Mouse (Mus musculus) forebrain, embryonic 11.5 days (tissue): ENCODE data around the gene Syde2. TPM values are rescaled to one million over a fixed set of nuclear protein-coding genes. Genes with fewer than 3 reads are reported as not detected.

Experiments
- ATAC-seq: fragments of 200-750 bp; cut with Nextera tagmentation; replicated peaks from 2 replicates; pipeline ENCODE4 v1.8.0; 2017; ENCODE audit warnings: moderate TSS enrichment; ENCODE audit not compliant: low FRiP score
- DNase-seq: peaks from one replicate; pipeline ENCODE4 v3.0.0-alpha.2; 2017; ENCODE audit warnings: low spot score
- H3K27ac ChIP-seq: fragments of 300-500 bp; sonication (generic); 2 replicates; pipeline ENCODE4 v1.5.1; 2014; ENCODE audit warnings: low read depth, low read length
- H3K27me3 ChIP-seq: fragments of 300-500 bp; sonication (generic); 2 replicates; pipeline ENCODE4 v1.6.1; 2014; ENCODE audit warnings: mild to moderate bottlenecking, low read length, mixed read lengths; ENCODE audit not compliant: control insufficient read depth, insufficient read depth
- H3K36me3 ChIP-seq: fragments of 300-500 bp; sonication (generic); 2 replicates; pipeline ENCODE4 v1.6.1; 2014; ENCODE audit warnings: mild to moderate bottlenecking, low read length, moderate library complexity, mixed read lengths; ENCODE audit not compliant: control insufficient read depth, insufficient read depth
- H3K4me1 ChIP-seq: fragments of 300-500 bp; sonication (generic); replicated peaks from 2 replicates; pipeline ENCODE4 v1.6.1; 2014; ENCODE audit warnings: low read length, mixed read lengths; ENCODE audit not compliant: control insufficient read depth, insufficient read depth
- H3K4me2 ChIP-seq: fragments of 300-500 bp; sonication (generic); 2 replicates; pipeline ENCODE4 v1.6.1; 2014; ENCODE audit warnings: low read depth, mild to moderate bottlenecking, low read length, moderate library complexity, mixed read lengths; ENCODE audit not compliant: severe bottlenecking
- H3K4me3 ChIP-seq: fragments of 300-500 bp; sonication (generic); 2 replicates; pipeline ENCODE4 v1.5.1; 2014; ENCODE audit warnings: low read depth, low read length
- H3K9ac ChIP-seq: fragments of 300-500 bp; sonication (generic); 2 replicates; pipeline ENCODE4 v1.6.1; 2014; ENCODE audit warnings: low read length
- H3K9me3 ChIP-seq: fragments of 300-500 bp; sonication (generic); 2 replicates; pipeline ENCODE4 v1.6.1; 2016; ENCODE audit warnings: low read length, mixed read lengths; ENCODE audit not compliant: control insufficient read depth
- WGBS: fragments of 180-500 bp; shearing (Covaris S2); extraction: QIAGEN DNeasy Blood & Tissue Kit; methylation state at CpG from one replicate; pipeline ENCODE4 v1.1.7; 2014; 5-methylcytosine and 5-hydroxymethylcytosine counted together
- polyA plus RNA-seq: library from polyadenylated mRNA; unstranded; fragments of >200 nt; fragmentation: Nextera tagmentation; extraction: Ambion mirVana; gene quantifications from 2 replicates; pipeline ENCODE4 v1.2.1, GENCODE M21; 2014

Syde2 gene
- polyA plus RNA-seq, 1 experiment from 2014 or later, result 2.0 TPM

DNA sequence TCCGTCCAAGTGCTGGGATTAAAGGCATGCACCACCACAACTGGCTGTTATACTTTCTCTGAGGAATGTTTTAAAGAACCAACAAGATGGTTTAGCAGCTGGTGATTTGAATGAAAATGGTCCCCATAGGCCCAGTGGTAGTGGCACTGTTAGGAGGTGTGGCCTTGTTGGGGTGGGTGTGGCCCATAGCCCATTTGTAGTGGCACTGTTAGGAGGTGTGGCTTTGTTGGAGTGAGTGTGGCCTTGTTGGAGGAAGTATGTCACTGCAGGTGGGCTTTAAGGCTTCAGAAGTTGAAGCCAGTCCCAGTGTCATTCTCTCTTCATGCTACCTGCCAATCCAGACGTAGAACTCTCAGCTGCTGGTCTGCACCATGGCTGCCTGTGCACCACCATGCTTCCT is 40.7 kb downstream of the Syde2 start:
- 85% methylated on average over 2 of the region's 2 CpGs for WGBS
- no peak overlapping the region for H3K4me2 ChIP-seq
- H3K36me3 ChIP-seq, result no peaks in the 10 kb centered on the region
- no peaks in the 10 kb centered on the region for H3K27me3 ChIP-seq
- H3K9ac ChIP-seq, result no peak overlapping the region
- H3K27ac ChIP-seq, result no peak overlapping the region
- no peaks in the 10 kb centered on the region for H3K9me3 ChIP-seq
- no peak for ATAC-seq
- H3K4me3 ChIP-seq, result no peak overlapping the region
- H3K4me1 ChIP-seq, result no peaks in the 10 kb centered on the region
- no peak for DNase-seq

DNA sequence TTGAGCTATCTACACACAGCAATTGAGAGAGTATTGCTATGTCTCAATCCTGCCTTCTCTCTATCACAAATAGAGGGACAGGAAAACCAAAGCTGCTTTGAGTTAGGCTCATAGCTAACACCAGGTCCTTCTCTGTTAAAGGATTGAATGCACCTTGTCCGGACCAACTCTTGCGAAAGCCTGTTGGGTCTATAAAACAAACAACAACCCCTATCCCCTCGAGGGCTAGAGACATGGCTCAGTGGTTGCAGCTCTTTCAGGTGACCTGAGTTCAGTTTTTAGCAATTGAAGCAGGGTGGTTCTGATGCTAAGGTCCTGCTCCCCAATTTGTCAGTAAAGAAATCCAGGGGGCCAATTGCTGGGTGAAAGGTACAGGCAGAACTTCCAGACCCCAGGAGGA is 41.6 kb downstream of the Syde2 start:
- ATAC-seq (no peak), DNase-seq (no peak)
- H3K4me2 ChIP-seq, result no peak overlapping the region
- no peaks in the 10 kb centered on the region for H3K9me3 ChIP-seq
- H3K27ac ChIP-seq, result no peak overlapping the region
- H3K9ac ChIP-seq, result no peak overlapping the region
- no peaks in the 10 kb centered on the region for H3K4me1 ChIP-seq
- H3K27me3 ChIP-seq, result no peaks in the 10 kb centered on the region
- WGBS, result 80% methylated on average over 3 of the region's 3 CpGs
- no peaks in the 10 kb centered on the region for H3K36me3 ChIP-seq
- no peak overlapping the region for H3K4me3 ChIP-seq

DNA sequence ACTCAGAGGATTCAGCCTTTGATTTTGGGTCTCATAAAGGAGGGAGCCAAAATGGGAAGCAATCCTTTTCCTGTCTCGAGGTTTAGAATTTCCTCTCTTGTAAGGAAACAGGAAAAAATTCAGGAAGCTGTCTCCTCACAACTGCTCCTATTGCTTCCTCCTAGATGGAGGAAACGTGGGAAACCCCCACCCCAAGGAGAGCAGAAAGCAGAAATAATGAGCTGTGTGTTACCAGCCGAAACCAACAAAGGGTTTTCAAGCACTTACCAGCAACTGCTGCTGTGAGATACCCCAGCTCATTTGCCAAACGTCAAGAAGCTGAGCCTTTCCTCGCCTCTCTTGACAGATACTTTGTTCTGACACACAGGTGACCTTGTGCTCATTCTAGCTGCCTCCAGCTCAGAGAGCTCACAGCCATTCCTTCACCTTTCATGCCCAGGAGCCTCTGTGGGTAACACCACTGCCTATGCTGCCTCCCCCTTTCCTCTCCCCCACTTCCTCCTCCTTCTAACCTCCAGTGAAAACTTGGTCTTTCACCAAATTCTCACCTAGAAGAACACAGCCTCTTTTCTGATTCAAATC is 42.7 kb downstream of the Syde2 start:
- Histone ChIP-seq H3K27ac (no peak overlapping the region), H3K4me2 (no peak overlapping the region), H3K9me3 (no peaks in the 10 kb centered on the region), H3K4me3 (no peak overlapping the region), H3K9ac (no peak overlapping the region), H3K4me1 (no peaks in the 10 kb centered on the region), H3K36me3 (no peaks in the 10 kb centered on the region), H3K27me3 (no peaks in the 10 kb centered on the region)
- ATAC-seq, result no peak
- WGBS, result 14% methylated on average over 5 of the region's 5 CpGs
- no peak for DNase-seq

DNA sequence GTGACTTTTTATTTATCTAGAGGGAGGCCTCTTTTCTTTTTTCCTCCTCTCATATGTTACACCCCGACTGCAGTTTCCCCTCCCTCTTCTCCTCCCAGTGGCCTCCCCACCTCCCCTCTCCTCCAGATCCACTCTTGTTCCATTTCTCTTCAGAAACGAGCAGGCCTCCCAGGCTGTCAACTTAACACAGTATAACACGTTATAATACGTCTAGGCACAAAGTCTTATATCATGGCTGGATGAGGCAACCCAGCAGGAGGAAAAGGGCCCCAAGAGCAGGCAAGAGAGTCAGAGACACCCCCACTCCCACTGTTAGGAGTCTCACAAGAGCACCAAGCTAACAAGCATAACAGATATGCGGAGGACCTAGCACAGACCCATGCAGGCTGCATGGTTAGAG is 45.3 kb downstream of the Syde2 start:
- DNase-seq (no peak), ATAC-seq (no peak)
- no peak overlapping the region for H3K4me2 ChIP-seq
- no peaks in the 10 kb centered on the region for H3K36me3 ChIP-seq
- no peak overlapping the region for H3K9ac ChIP-seq
- H3K27ac ChIP-seq, result no peak overlapping the region
- H3K27me3 ChIP-seq, result no peaks in the 10 kb centered on the region
- H3K9me3 ChIP-seq, result no peaks in the 10 kb centered on the region
- H3K4me1 ChIP-seq, result no peaks in the 10 kb centered on the region
- 88% methylated on average over 5 of the region's 5 CpGs for WGBS
- no peak overlapping the region for H3K4me3 ChIP-seq

DNA sequence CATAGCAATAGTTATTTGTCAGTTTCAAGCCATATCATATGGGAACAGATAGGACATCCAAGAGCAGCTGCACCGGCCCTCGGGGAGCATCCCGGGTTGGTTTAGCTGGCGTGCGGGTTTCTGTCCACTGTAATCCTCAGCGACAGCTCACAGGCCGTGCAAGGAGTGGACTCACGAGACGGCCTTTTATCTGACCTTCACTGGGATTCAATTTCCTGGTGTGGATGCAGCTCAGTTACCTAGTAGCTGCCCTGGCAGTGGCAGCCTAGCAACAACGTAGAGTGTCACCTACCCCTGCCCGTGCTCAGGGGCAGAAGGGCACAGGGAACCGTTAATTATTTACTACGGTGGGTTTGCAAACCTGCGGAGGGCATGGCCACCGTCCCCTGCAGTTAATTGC is 50.2 kb downstream of the Syde2 start:
- WGBS, result 67% methylated on average over 15 of the region's 15 CpGs
- Histone ChIP-seq H3K4me1 (no peaks in the 10 kb centered on the region), H3K36me3 (no peaks in the 10 kb centered on the region), H3K4me3 (no peak overlapping the region), H3K9ac (no peak overlapping the region), H3K27me3 (no peaks in the 10 kb centered on the region), H3K9me3 (no peaks in the 10 kb centered on the region), H3K4me2 (no peak overlapping the region), H3K27ac (no peak overlapping the region)
- ATAC-seq (no peak), DNase-seq (peak; percentile 45)

DNA sequence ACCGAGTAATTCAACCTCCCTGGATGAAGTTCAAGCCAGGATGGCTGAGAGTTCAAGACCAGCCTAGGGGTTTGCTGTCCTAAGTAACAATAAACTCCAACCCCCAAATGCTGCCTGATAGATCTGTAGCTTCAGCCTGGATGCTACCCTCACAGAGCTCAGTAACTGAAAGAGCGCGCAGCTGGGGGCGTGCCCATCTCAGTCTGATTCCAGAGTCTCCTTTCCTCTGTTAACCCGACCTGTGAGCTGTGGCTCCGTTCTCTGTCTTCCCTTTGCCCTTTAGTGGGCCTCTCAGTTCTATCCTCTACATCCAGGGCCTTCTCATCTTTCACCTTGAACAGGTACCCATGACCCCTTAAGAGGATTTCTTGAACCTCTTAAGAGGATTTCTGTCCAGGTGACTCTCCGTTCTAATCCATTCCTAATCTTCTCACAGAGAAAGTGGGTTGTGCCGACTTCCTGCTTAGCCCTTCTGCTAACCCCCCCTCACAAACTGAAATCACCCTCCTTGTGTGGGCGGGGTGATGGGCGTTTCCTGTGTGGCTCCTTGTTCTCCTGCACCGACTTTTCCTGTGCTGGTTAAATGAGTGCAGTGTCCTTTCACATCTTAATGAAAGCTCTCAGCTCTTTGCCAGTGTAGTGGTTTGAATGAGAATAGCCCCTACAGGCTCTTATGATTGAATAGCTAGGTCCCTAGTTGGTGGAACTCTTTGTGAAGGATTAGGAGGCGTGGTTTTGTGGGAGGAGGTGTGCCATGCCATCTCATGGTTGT is 51.6 kb downstream of the Syde2 start:
- Histone ChIP-seq H3K4me2 (no peak overlapping the region), H3K4me3 (no peak overlapping the region), H3K4me1 (no peaks in the 10 kb centered on the region), H3K27me3 (no peaks in the 10 kb centered on the region), H3K9ac (no peak overlapping the region), H3K36me3 (no peaks in the 10 kb centered on the region), H3K9me3 (no peaks in the 10 kb centered on the region), H3K27ac (no peak overlapping the region)
- no peak for DNase-seq
- no peak for ATAC-seq
- WGBS, result 56% methylated on average over 12 of the region's 12 CpGs

DNA sequence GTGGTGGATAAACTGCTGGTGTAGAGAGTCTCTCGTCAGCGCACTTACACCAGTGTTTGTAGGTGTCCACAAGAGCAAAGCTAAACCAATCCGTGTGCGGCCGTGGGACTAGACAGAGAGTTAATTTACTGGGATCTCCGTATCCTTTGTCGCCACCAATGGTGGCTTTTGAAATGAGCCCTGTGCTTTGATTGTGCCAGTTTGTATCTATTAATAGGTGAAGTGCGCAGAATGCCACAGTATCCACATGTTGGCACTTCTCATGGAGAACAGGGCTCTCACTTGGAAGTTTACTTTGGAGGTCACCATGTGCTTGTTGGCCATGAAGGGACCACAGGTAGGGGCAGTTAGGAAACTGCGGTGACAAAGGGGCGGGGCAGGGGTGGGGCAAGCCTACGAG is 53.7 kb downstream of the Syde2 start:
- ATAC-seq, result no peak
- no peaks in the 10 kb centered on the region for H3K36me3 ChIP-seq

DNA sequence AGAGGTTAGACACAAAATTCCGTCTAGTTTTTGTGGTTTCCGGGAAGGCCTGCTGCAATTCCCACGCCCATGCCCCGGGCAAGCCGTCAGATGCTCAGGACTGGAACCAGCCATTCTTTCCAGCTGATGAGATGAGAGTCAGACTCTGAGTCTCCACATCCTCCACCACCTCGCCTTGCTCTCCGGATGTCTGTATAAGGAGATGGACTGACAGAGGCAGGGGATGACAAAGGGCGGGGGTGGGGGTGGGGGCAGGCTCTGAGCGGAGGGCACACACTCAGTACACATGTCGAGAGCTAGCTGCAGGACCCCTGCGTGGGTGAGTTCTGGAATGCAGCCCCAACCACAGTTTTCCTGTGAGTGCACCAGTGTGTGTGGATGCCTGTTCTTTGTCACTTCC is 57.3 kb downstream of the Syde2 start:
- ATAC-seq (no peak), DNase-seq (peak; percentile 52)
- H3K4me3 ChIP-seq, result no peak overlapping the region
- H3K27me3 ChIP-seq, result no peaks in the 10 kb centered on the region
- H3K36me3 ChIP-seq, result no peaks in the 10 kb centered on the region
- 75% methylated on average over 11 of the region's 11 CpGs for WGBS
- no peak overlapping the region for H3K27ac ChIP-seq
- H3K9ac ChIP-seq, result no peak overlapping the region
- H3K4me2 ChIP-seq, result no peak overlapping the region
- no peaks in the 10 kb centered on the region for H3K9me3 ChIP-seq
- no peaks in the 10 kb centered on the region; the same call in 1 of the 2 replicates for H3K4me1 ChIP-seq

More for the DNA sequence above, 53.7 kb downstream of the Syde2 start:
- no peak overlapping the region for H3K4me2 ChIP-seq
- no peak overlapping the region for H3K9ac ChIP-seq
- 96% methylated on average over 11 of the region's 11 CpGs for WGBS
- H3K9me3 ChIP-seq, result no peaks in the 10 kb centered on the region
- no peak overlapping the region for H3K4me3 ChIP-seq
- no peaks in the 10 kb centered on the region for H3K27me3 ChIP-seq
- no peak for DNase-seq
- no peak overlapping the region for H3K27ac ChIP-seq
- H3K4me1 ChIP-seq, result no peaks in the 10 kb centered on the region

DNA sequence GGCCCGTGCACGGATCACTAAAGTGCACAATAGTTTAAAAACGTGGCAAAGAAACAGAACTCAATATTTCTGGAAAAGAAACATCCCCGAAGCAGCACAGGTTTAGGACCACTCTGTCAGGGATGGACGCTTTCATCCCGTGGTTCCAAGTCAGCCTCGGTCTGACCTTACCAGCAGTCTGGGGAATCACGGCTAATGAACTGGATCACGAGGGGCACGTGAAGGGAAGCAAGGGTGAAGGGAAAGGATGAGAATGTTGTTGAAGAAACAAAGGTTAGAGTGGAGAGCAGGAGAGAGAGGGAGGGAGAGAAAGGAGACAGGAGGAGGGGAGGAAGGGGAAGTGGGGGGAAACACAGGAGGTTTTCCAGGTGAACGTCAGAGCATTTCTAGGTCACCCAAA is 58.4 kb downstream of the Syde2 start:
- H3K4me3 ChIP-seq, result no peak overlapping the region
- no peak overlapping the region for H3K4me2 ChIP-seq
- no peaks in the 10 kb centered on the region for H3K9me3 ChIP-seq
- no peak overlapping the region for H3K9ac ChIP-seq
- DNase-seq (no peak), ATAC-seq (no peak)
- no peak overlapping the region for H3K27ac ChIP-seq
- no peaks in the 10 kb centered on the region for H3K27me3 ChIP-seq
- WGBS, result 92% methylated on average over 11 of the region's 11 CpGs
- H3K4me1 ChIP-seq, result no peaks in the 10 kb centered on the region; the same call in 1 of the 2 replicates
- H3K36me3 ChIP-seq, result no peaks in the 10 kb centered on the region
